Mouse (Mus musculus): ENCODE results near the gene Edn3. TPM values are rescaled to one million over a fixed set of nuclear protein-coding genes. Genes with fewer than 3 reads are reported as not detected.

Edn3 gene
- 0.07 and 0.17 TPM in 2 replicates for polyA plus RNA-seq (2012; rRNA removed)

GRCm38 (mm10) chr2:174760479-174761121, at the start of gene Edn3:
Gene Edn3 (plus strand): TSS chr2:174760619.

Other genes with a start within 250 kb of the Edn3 start
- gene Zfp831, start 117.1 kb upstream of the Edn3 start, polyA plus RNA-seq (2012; rRNA removed), result 0.02 and 0.05 TPM in 2 replicates
- not detected in 2 replicates for gene Gm14444, start 249.6 kb downstream of the Edn3 start, polyA plus RNA-seq (2012; rRNA removed)